Mouse (Mus musculus): Measurements from ENCODE around the gene Otud7a.

GRCm38 (mm10) chr7:63758240-63758826 lies 313.8 kb downstream of the Otud7a start:
- TF ChIP-seq CTCF (IDR thresholded peaks at IDR 0.05; ENCODE audit: extremely low read depth, insufficient read depth, insufficient read length, insufficient replicate concordance) (no peak), POLR2A (IDR thresholded peaks at IDR 0.05; ENCODE audit: low read depth, low read length) (no peak)
